In the genomic region with DNA sequence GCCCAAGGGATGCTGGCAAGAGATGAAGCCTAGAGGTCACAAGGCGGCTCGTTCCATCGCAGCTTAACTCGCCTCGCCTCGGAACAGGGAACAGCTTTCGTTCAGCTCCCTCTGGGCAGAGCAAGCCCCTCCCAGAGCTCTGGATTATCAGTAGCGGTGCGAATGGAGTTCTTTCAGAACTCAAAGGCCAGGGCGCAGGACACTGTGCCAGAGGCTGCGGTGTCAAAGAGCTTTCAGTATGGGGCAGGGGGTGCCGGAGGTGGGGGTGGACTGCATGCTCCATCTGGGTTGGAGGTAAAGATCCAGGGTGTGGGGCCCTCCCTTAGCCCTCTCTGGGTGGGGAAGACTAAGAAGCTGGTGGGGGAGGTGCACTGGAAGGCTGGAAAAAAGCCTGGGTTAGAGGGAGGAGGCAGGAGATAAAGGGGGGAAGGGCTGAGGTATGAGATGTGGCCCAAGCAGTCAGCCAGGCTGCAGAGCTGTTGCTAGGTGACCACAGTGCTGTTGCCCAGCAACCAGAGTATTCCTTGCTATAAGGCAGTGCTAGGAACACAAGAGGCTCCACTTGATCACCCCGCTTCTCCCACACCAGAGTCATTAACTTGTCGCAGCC, we compare ENCODE assay signal across 7 mouse cellular contexts. TPM values are rescaled to one million over a fixed set of nuclear protein-coding genes. Genes with fewer than 3 reads are reported as not detected.
A peak's percentile ranks its signal among the peaks of the same experiment; 100 is the strongest.
DNase-seq lines count a peak whose midpoint lies in the region; ATAC-seq lines count a peak whose summit lies in the region.

No protein-coding gene starts in this region.

- 1% methylated on average over 14 of the region's 14 CpGs for WGBS in embryonic facial prominence, embryonic 10.5 days
- 7% methylated on average over 14 of the region's 14 CpGs for WGBS in kidney, embryonic 15.5 days
- under 1% methylated on average over 14 of the region's 14 CpGs for WGBS in limb, embryonic 12.5 days
- under 1% methylated on average over 14 of the region's 14 CpGs for WGBS in neural tube, embryonic 14.5 days

- peaks cover 40% of the 10 kb centered on the region for H3K4me1 ChIP-seq in embryonic facial prominence, embryonic 10.5 days
- peaks cover 30% of the 10 kb centered on the region for H3K4me1 ChIP-seq in kidney, embryonic 15.5 days
- H3K4me1 ChIP-seq in limb, embryonic 12.5 days (replicated peaks) = peaks cover 29% of the 10 kb centered on the region
- H3K4me1 ChIP-seq in neural tube, embryonic 14.5 days (ENCODE audit: control insufficient read depth, insufficient read depth, low read length) = peaks cover 29% of the 10 kb centered on the region

- ATAC-seq in kidney, embryonic 15.5 days (replicated peaks; ENCODE audit: low FRiP score) = peak; percentile 96
- peak; percentile 95 for ATAC-seq in limb, embryonic 12.5 days (ENCODE audit: insufficient number of reproducible peaks, insufficient read depth, low FRiP score, low TSS enrichment, low read depth)
- peak; percentile 98 for ATAC-seq in neural tube, embryonic 14.5 days (ENCODE audit: low read depth)

- no peaks in the 10 kb centered on the region for H3K27me3 ChIP-seq in embryonic facial prominence, embryonic 10.5 days (replicated peaks; ENCODE audit: low read depth, poor library complexity, severe bottlenecking)
- H3K27me3 ChIP-seq in kidney, embryonic 15.5 days = no peaks in the 10 kb centered on the region
- H3K27me3 ChIP-seq in limb, embryonic 12.5 days = no peaks in the 10 kb centered on the region
- H3K27me3 ChIP-seq in neural tube, embryonic 14.5 days (ENCODE audit: control insufficient read depth, insufficient read depth, low read length) = no peaks in the 10 kb centered on the region

- no peaks in the 10 kb centered on the region for H3K36me3 ChIP-seq in embryonic facial prominence, embryonic 10.5 days (replicated peaks)
- no peaks in the 10 kb centered on the region for H3K36me3 ChIP-seq in kidney, embryonic 15.5 days
- H3K36me3 ChIP-seq in limb, embryonic 12.5 days = 0 out of 2 replicates have a peak, but pooled peaks cover 3% of the 10 kb centered on the region
- no peaks in the 10 kb centered on the region; the same call in 1 of the 2 replicates for H3K36me3 ChIP-seq in neural tube, embryonic 14.5 days (ENCODE audit: control insufficient read depth, insufficient read depth, low read length)

- no peaks in the 10 kb centered on the region for H3K9me3 ChIP-seq in embryonic facial prominence, embryonic 10.5 days
- H3K9me3 ChIP-seq in kidney, embryonic 15.5 days (replicated peaks) = no peaks in the 10 kb centered on the region
- no peaks in the 10 kb centered on the region for H3K9me3 ChIP-seq in limb, embryonic 12.5 days
- no peaks in the 10 kb centered on the region for H3K9me3 ChIP-seq in neural tube, embryonic 14.5 days (ENCODE audit: control insufficient read depth, low read length)

- H3K4me2 ChIP-seq in kidney, embryonic 15.5 days = peak overlapping the region; percentile 52
- peak overlapping the region; percentile 58 for H3K4me2 ChIP-seq in limb, embryonic 12.5 days
- H3K4me2 ChIP-seq in neural tube, embryonic 14.5 days (ENCODE audit: low read depth, low read length) = peak overlapping the region; percentile 48

- H3K4me3 ChIP-seq in embryonic facial prominence, embryonic 10.5 days = peak overlapping the region; percentile 53
- peak overlapping the region; percentile 17; the same call in 1 of the 2 replicates for H3K4me3 ChIP-seq in kidney, embryonic 15.5 days (replicated peaks)
- peak overlapping the region; percentile 25; the same call in 1 of the 2 replicates for H3K4me3 ChIP-seq in limb, embryonic 12.5 days (replicated peaks)
- H3K4me3 ChIP-seq in neural tube, embryonic 14.5 days (ENCODE audit: low read depth, low read length) = peak overlapping the region; percentile 13; the same call in 1 of the 2 replicates

- peak overlapping the region; percentile 92 for H3K27ac ChIP-seq in embryonic facial prominence, embryonic 10.5 days (replicated peaks)
- H3K27ac ChIP-seq in kidney, embryonic 15.5 days = peak overlapping the region; percentile 90
- H3K27ac ChIP-seq in limb, embryonic 12.5 days = peak overlapping the region; percentile 93
- peak overlapping the region; percentile 98 for H3K27ac ChIP-seq in neural tube, embryonic 14.5 days (ENCODE audit: low read depth, low read length)

- DNase-seq in brain, adult 2 months (ENCODE audit: low read depth, low spot score) = peak; percentile 98
- peak; percentile 91 for DNase-seq in embryonic facial prominence, embryonic 10.5 days (ENCODE audit: low spot score)
- DNase-seq in heart, adult 9 months (ENCODE audit: low spot score in 2 of 2) = peak; percentile 79 to 86
- DNase-seq in thymus, postnatal 14 days = no peak

- peak overlapping the region; percentile 27; the same call in 1 of the 2 replicates for H3K9ac ChIP-seq in kidney, embryonic 15.5 days
- H3K9ac ChIP-seq in limb, embryonic 12.5 days (replicated peaks) = peak overlapping the region; percentile 54
- H3K9ac ChIP-seq in neural tube, embryonic 14.5 days (replicated peaks; ENCODE audit: low read depth, low read length) = peak overlapping the region; percentile 42

RNA-seq across cellular contexts. Expression of a gene that starts 9.1 kb away (rescaled TPM):
- polyA plus RNA-seq in embryonic facial prominence, embryonic 10.5 days (2016; fragmentation: Nextera tagmentation; extraction: Ambion mirVana) = 200 and 215 TPM in 2 replicates
- 123 and 139 TPM in 2 replicates for polyA plus RNA-seq in kidney, embryonic 15.5 days (2015; fragmentation: Nextera tagmentation; extraction: Ambion mirVana)
- 237 TPM in 2 replicates for polyA plus RNA-seq in limb, embryonic 12.5 days (2016; fragmentation: Nextera tagmentation; extraction: Ambion mirVana)
- polyA plus RNA-seq in neural tube, embryonic 14.5 days (2014; fragmentation: Nextera tagmentation; extraction: Ambion mirVana) = 206 and 229 TPM in 2 replicates

RNA-seq across cellular contexts. Expression of a gene that starts 9.8 kb away (rescaled TPM):
- 7.0 and 7.2 TPM in 2 replicates for polyA plus RNA-seq in embryonic facial prominence, embryonic 10.5 days (2016; fragmentation: Nextera tagmentation; extraction: Ambion mirVana)
- 9.1 and 11.7 TPM in 2 replicates for polyA plus RNA-seq in kidney, embryonic 15.5 days (2015; fragmentation: Nextera tagmentation; extraction: Ambion mirVana)
- 11.6 and 11.7 TPM in 2 replicates for polyA plus RNA-seq in limb, embryonic 12.5 days (2016; fragmentation: Nextera tagmentation; extraction: Ambion mirVana)
- 31.0 and 37.3 TPM in 2 replicates for polyA plus RNA-seq in neural tube, embryonic 14.5 days (2014; fragmentation: Nextera tagmentation; extraction: Ambion mirVana)

RNA-seq across cellular contexts. Expression of a gene that starts 18.0 kb away (rescaled TPM):
- 191 and 200 TPM in 2 replicates for polyA plus RNA-seq in embryonic facial prominence, embryonic 10.5 days (2016; fragmentation: Nextera tagmentation; extraction: Ambion mirVana)
- 155 and 180 TPM in 2 replicates for polyA plus RNA-seq in kidney, embryonic 15.5 days (2015; fragmentation: Nextera tagmentation; extraction: Ambion mirVana)
- 197 and 230 TPM in 2 replicates for polyA plus RNA-seq in limb, embryonic 12.5 days (2016; fragmentation: Nextera tagmentation; extraction: Ambion mirVana)
- 257 and 258 TPM in 2 replicates for polyA plus RNA-seq in neural tube, embryonic 14.5 days (2014; fragmentation: Nextera tagmentation; extraction: Ambion mirVana)

RNA-seq across cellular contexts. Expression of a gene that starts 20.4 kb away (rescaled TPM):
- polyA plus RNA-seq in embryonic facial prominence, embryonic 10.5 days (2016; fragmentation: Nextera tagmentation; extraction: Ambion mirVana) = 42.4 and 44.1 TPM in 2 replicates
- 41.5 and 43.1 TPM in 2 replicates for polyA plus RNA-seq in kidney, embryonic 15.5 days (2015; fragmentation: Nextera tagmentation; extraction: Ambion mirVana)
- polyA plus RNA-seq in limb, embryonic 12.5 days (2016; fragmentation: Nextera tagmentation; extraction: Ambion mirVana) = 50.6 and 53.8 TPM in 2 replicates
- 81.7 and 96.8 TPM in 2 replicates for polyA plus RNA-seq in neural tube, embryonic 14.5 days (2014; fragmentation: Nextera tagmentation; extraction: Ambion mirVana)

RNA-seq across cellular contexts. Expression of a gene that starts 27.6 kb away (rescaled TPM):
- polyA plus RNA-seq in embryonic facial prominence, embryonic 10.5 days (2016; fragmentation: Nextera tagmentation; extraction: Ambion mirVana) = 235 and 254 TPM in 2 replicates
- 187 and 198 TPM in 2 replicates for polyA plus RNA-seq in kidney, embryonic 15.5 days (2015; fragmentation: Nextera tagmentation; extraction: Ambion mirVana)
- polyA plus RNA-seq in limb, embryonic 12.5 days (2016; fragmentation: Nextera tagmentation; extraction: Ambion mirVana) = 201 and 213 TPM in 2 replicates
- polyA plus RNA-seq in neural tube, embryonic 14.5 days (2014; fragmentation: Nextera tagmentation; extraction: Ambion mirVana) = 105 and 119 TPM in 2 replicates
